Mouse (Mus musculus) c-Kit-positive CD71-negative TER-119-negative erythroid progenitor cells, embryonic 14.5 days (primary cell): ENCODE measurements at regions not wholly inside any gene's neighbourhood (a gene's known extent, or its start where the extent isn't known, plus 50 kb on each side); places are given as distances from the start of the nearest gene placed in this dataset.

Experiments used
- DNase-seq: peaks from one replicate; pipeline ENCODE4 v3.0.0-alpha.2; 2013; ENCODE audit warnings: low read depth

GRCm38 (mm10) chr16:76718809-76719208 is 294.7 kb upstream of the Usp25 start:
- no peak for DNase-seq

GRCm38 (mm10) chr16:76718147-76718546 is 295.4 kb upstream of the Usp25 start:
- no peak for DNase-seq

- peak; percentile 19 for DNase-seq
Observed at GRCm38 (mm10) chr16:76694913-76695312, 318.6 kb upstream of the Usp25 start.

- no peak for DNase-seq
Observed at GRCm38 (mm10) chr16:76687735-76688447, 314.3 kb upstream of the Nrip1 start.

GRCm38 (mm10) chr16:76685562-76685961 is 311.9 kb upstream of the Nrip1 start:
- no peak for DNase-seq

- peak; percentile 14 for DNase-seq
Observed at GRCm38 (mm10) chr16:76680061-76680911, 306.7 kb upstream of the Nrip1 start.

- DNase-seq = no peak
Observed at GRCm38 (mm10) chr16:76678885-76679284, 305.3 kb upstream of the Nrip1 start.

- DNase-seq = no peak
Observed at GRCm38 (mm10) chr16:76669795-76670194, 296.2 kb upstream of the Nrip1 start.

- no peak for DNase-seq
Observed at GRCm38 (mm10) chr16:76667046-76667445, 293.4 kb upstream of the Nrip1 start.

GRCm38 (mm10) chr16:76655106-76655505 is 281.5 kb upstream of the Nrip1 start:
- no peak for DNase-seq

GRCm38 (mm10) chr16:76644281-76644680 is 270.7 kb upstream of the Nrip1 start:
- DNase-seq = no peak

- DNase-seq = no peak
Observed at GRCm38 (mm10) chr16:76643801-76644200, 270.2 kb upstream of the Nrip1 start.

- no peak for DNase-seq
Observed at GRCm38 (mm10) chr16:76635169-76635568, 261.5 kb upstream of the Nrip1 start.

GRCm38 (mm10) chr16:76634196-76634698 is 260.6 kb upstream of the Nrip1 start:
- DNase-seq = no peak

- DNase-seq = no peak
Observed at GRCm38 (mm10) chr16:76626142-76626541, 252.5 kb upstream of the Nrip1 start.

GRCm38 (mm10) chr16:76621715-76622114 is 248.1 kb upstream of the Nrip1 start:
- no peak for DNase-seq

- no peak for DNase-seq
Observed at GRCm38 (mm10) chr16:76618295-76618694, 244.7 kb upstream of the Nrip1 start.

GRCm38 (mm10) chr16:76611061-76611460 is 237.4 kb upstream of the Nrip1 start:
- no peak for DNase-seq

GRCm38 (mm10) chr16:76604914-76605313 is 231.3 kb upstream of the Nrip1 start:
- no peak for DNase-seq

GRCm38 (mm10) chr16:76603846-76604258 is 230.2 kb upstream of the Nrip1 start:
- DNase-seq = peak; percentile 16

- no peak for DNase-seq
Observed at GRCm38 (mm10) chr16:76603431-76603830, 229.8 kb upstream of the Nrip1 start.

GRCm38 (mm10) chr16:76600131-76600530 is 226.5 kb upstream of the Nrip1 start:
- DNase-seq = no peak
